Mouse (Mus musculus) midbrain, embryonic 16.5 days (tissue): ENCODE measurements around the gene Hes6. TPM values are rescaled to one million over a fixed set of nuclear protein-coding genes. Genes with fewer than 3 reads are reported as not detected.

Source experiments
- ATAC-seq: fragments of 200-750 bp; cut with Nextera tagmentation; 2 replicates; pipeline ENCODE4 v1.8.0; 2017; ENCODE audit warnings: moderate TSS enrichment
- H3K27ac ChIP-seq: fragments of 300-500 bp; sonication (generic); 2 replicates; pipeline ENCODE4 v1.5.1; 2014; ENCODE audit warnings: mild to moderate bottlenecking, low read length, mixed read lengths
- H3K27me3 ChIP-seq: fragments of 300-500 bp; sonication (generic); 2 replicates; pipeline ENCODE4 v1.6.1; 2014; ENCODE audit warnings: low read depth, low read length, mixed read lengths; ENCODE audit not compliant: control insufficient read depth, insufficient read depth
- H3K36me3 ChIP-seq: fragments of 300-500 bp; sonication (generic); 2 replicates; pipeline ENCODE4 v1.6.1; 2014; ENCODE audit warnings: mild to moderate bottlenecking, low read length, moderate library complexity, mixed read lengths; ENCODE audit not compliant: control insufficient read depth, insufficient read depth
- H3K4me1 ChIP-seq: fragments of 300-500 bp; sonication (generic); 2 replicates; pipeline ENCODE4 v1.6.1; 2014; ENCODE audit warnings: mild to moderate bottlenecking, low read length, mixed read lengths; ENCODE audit not compliant: control insufficient read depth, insufficient read depth
- H3K4me2 ChIP-seq: fragments of 300-500 bp; sonication (generic); 2 replicates; pipeline ENCODE4 v1.6.1; 2014; ENCODE audit warnings: mild to moderate bottlenecking, low read length, mixed read lengths
- H3K4me3 ChIP-seq: fragments of 300-500 bp; sonication (generic); 2 replicates; pipeline ENCODE4 v1.5.1; 2014; ENCODE audit warnings: low read depth, mild to moderate bottlenecking, low read length, moderate library complexity, mixed read lengths
- H3K9ac ChIP-seq: fragments of 300-500 bp; sonication (generic); 2 replicates; pipeline ENCODE4 v1.6.1; 2014; ENCODE audit warnings: low read depth, low read length, mixed read lengths
- H3K9me3 ChIP-seq: fragments of 300-500 bp; sonication (generic); replicated peaks from 2 replicates; pipeline ENCODE4 v1.6.1; 2014; ENCODE audit warnings: mild to moderate bottlenecking, low read length, mixed read lengths; ENCODE audit not compliant: control insufficient read depth, poor library complexity, severe bottlenecking
- WGBS: fragments of 180-500 bp; shearing (Covaris S2); extraction: QIAGEN DNeasy Blood & Tissue Kit; methylation state at CpG from one replicate; pipeline ENCODE4 v1.1.7; 2014; 5-methylcytosine and 5-hydroxymethylcytosine counted together
- polyA plus RNA-seq: library from polyadenylated mRNA; unstranded; fragments of >200 nt; fragmentation: Nextera tagmentation; extraction: Ambion mirVana; gene quantifications from 2 replicates; pipeline ENCODE4 v1.2.1, GENCODE M21; 2015

The Hes6 gene
- polyA plus RNA-seq, 1 experiment from 2014 or later = 153 TPM

- ATAC-seq = no peak
- Histone ChIP-seq H3K9me3 (no peaks in the 10 kb centered on the region), H3K27ac (peak overlapping the region; percentile 91), H3K9ac (no peak overlapping the region; the same call in 1 of the 2 replicates), H3K27me3 (no peaks in the 10 kb centered on the region), H3K4me1 (peaks cover 29% of the 10 kb centered on the region), H3K4me3 (no peak overlapping the region), H3K36me3 (no peaks in the 10 kb centered on the region; the same call in 1 of the 2 replicates), H3K4me2 (no peak overlapping the region)
- WGBS = 24% methylated on average over 5 of the region's 5 CpGs
Measured at GRCm38 (mm10) chr1:91415311-91415710, 1.5 kb upstream of the Hes6 start.

GRCm38 (mm10) chr1:91414903-91415302, 1.1 kb upstream of the Hes6 start:
- H3K9me3 ChIP-seq = no peaks in the 10 kb centered on the region
- peak overlapping the region; percentile 88; the same call in 1 of the 2 replicates for H3K4me2 ChIP-seq
- no peak overlapping the region for H3K4me3 ChIP-seq
- peaks cover 29% of the 10 kb centered on the region for H3K4me1 ChIP-seq
- no peaks in the 10 kb centered on the region for H3K36me3 ChIP-seq
- 25% methylated on average over 4 of the region's 4 CpGs for WGBS
- ATAC-seq = no peak
- peak overlapping the region; percentile 91 for H3K27ac ChIP-seq
- H3K27me3 ChIP-seq = no peaks in the 10 kb centered on the region
- peak overlapping the region; percentile 90; the same call in 1 of the 2 replicates for H3K9ac ChIP-seq

GRCm38 (mm10) chr1:91413536-91413897, 321 bp downstream of the Hes6 start:
- peak overlapping the region; percentile 91 for H3K27ac ChIP-seq
- under 1% methylated on average over 14 of the region's 14 CpGs for WGBS
- H3K36me3 ChIP-seq = no peaks in the 10 kb centered on the region
- H3K4me2 ChIP-seq = peak overlapping the region; percentile 88
- peak overlapping the region; percentile 90 for H3K9ac ChIP-seq
- peak overlapping the region; percentile 82 for H3K4me3 ChIP-seq
- H3K27me3 ChIP-seq = no peaks in the 10 kb centered on the region
- no peaks in the 10 kb centered on the region for H3K9me3 ChIP-seq
- peaks cover 29% of the 10 kb centered on the region for H3K4me1 ChIP-seq
- ATAC-seq = no peak

- Histone ChIP-seq H3K36me3 (no peaks in the 10 kb centered on the region), H3K9me3 (no peaks in the 10 kb centered on the region), H3K9ac (peak overlapping the region; percentile 90), H3K4me2 (peak overlapping the region; percentile 88), H3K4me3 (peak overlapping the region; percentile 82), H3K27me3 (no peaks in the 10 kb centered on the region), H3K4me1 (peaks cover 29% of the 10 kb centered on the region), H3K27ac (peak overlapping the region; percentile 91)
- peak; percentile 94 for ATAC-seq
- WGBS = under 1% methylated on average over 30 of the region's 34 CpGs
Measured at GRCm38 (mm10) chr1:91413030-91413506, 770 bp downstream of the Hes6 start.

- Histone ChIP-seq H3K36me3 (no peaks in the 10 kb centered on the region), H3K4me1 (peaks cover 29% of the 10 kb centered on the region), H3K9me3 (no peaks in the 10 kb centered on the region), H3K27me3 (no peaks in the 10 kb centered on the region), H3K4me3 (peak overlapping the region; percentile 82), H3K27ac (peak overlapping the region; percentile 91), H3K9ac (peak overlapping the region; percentile 90), H3K4me2 (peak overlapping the region; percentile 88)
- peak; percentile 46 for ATAC-seq
- WGBS = 2% methylated on average over 54 of the region's 65 CpGs
Measured at GRCm38 (mm10) chr1:91412286-91413029, 1.4 kb downstream of the Hes6 start.

- WGBS = 39% methylated on average over 8 of the region's 8 CpGs
- Histone ChIP-seq H3K9ac (peak overlapping the region; percentile 90), H3K4me1 (peaks cover 29% of the 10 kb centered on the region), H3K4me3 (peak overlapping the region; percentile 82), H3K27ac (peak overlapping the region; percentile 14; the same call in 1 of the 2 replicates), H3K4me2 (peak overlapping the region; percentile 88), H3K36me3 (no peaks in the 10 kb centered on the region), H3K9me3 (no peaks in the 10 kb centered on the region), H3K27me3 (no peaks in the 10 kb centered on the region)
- ATAC-seq = no peak
Measured at GRCm38 (mm10) chr1:91411631-91412285, 2.1 kb downstream of the Hes6 start.

- no peaks in the 10 kb centered on the region for H3K9me3 ChIP-seq
- H3K4me3 ChIP-seq = no peak overlapping the region
- peaks cover 9% of the 10 kb centered on the region for H3K4me1 ChIP-seq
- no peak overlapping the region for H3K9ac ChIP-seq
- no peaks in the 10 kb centered on the region for H3K36me3 ChIP-seq
- no peak for ATAC-seq
- H3K4me2 ChIP-seq = no peak overlapping the region
- WGBS = 85% methylated on average over 4 of the region's 4 CpGs
- H3K27ac ChIP-seq = no peak overlapping the region
- H3K27me3 ChIP-seq = no peaks in the 10 kb centered on the region
Measured at GRCm38 (mm10) chr1:91407819-91408218, 6.0 kb downstream of the Hes6 start.

GRCm38 (mm10) chr1:91405406-91406169, 8.2 kb downstream of the Hes6 start:
- H3K9me3 ChIP-seq = no peaks in the 10 kb centered on the region

More at GRCm38 (mm10) chr1:91405406-91406169, 8.2 kb downstream of the Hes6 start:
- Histone ChIP-seq H3K4me3 (no peak overlapping the region), H3K4me2 (no peak overlapping the region), H3K27me3 (no peaks in the 10 kb centered on the region), H3K9ac (no peak overlapping the region), H3K36me3 (no peaks in the 10 kb centered on the region), H3K27ac (no peak overlapping the region), H3K4me1 (no peaks in the 10 kb centered on the region)
- WGBS = 61% methylated on average over 23 of the region's 23 CpGs
- peak; percentile 32; the same call in 1 of the 2 replicates for ATAC-seq
